Mouse (Mus musculus): ENCODE measurements around the gene Spint2.
"Not testable (repeated sequence)": the region's sequence is repeated elsewhere in the genome, so short reads cannot be mapped to it uniquely, and the experiment has no call there.

Spint2 gene

DNA sequence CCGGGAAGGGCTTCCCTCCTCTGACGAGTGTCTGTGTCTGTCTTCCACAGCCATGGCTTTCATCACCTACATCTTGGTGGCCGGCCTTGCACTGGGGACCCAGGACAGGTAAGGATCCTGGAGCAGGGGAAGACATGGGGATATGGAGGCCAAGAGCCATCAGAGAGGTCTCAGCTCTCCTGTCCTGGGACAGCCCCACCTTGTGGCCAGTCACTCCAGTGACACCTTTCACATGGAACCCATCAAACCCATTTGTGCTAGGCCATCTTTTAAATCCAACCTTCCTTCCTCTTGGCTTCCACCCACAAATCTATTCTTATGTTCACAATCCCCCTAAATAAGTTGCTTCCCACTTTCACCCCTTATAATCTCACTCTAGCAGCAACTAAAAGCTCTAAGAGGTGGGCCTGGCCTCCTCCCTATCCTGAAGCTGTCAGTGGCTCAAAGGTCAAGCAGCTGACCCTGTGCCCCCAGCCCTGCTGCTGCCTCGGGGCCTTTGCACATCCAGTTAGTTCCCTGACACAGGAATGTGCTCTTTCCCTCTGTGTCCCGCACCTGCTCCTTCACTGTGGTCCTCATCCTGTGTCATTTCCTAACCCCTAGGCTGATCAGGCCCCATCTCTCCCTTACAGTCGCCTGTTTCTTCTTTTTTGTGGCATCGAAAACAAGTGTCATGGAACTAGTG lies 36.8 kb downstream of the Spint2 start:
- DNase-seq (ENCODE audit: low read depth, low spot score), result no peak

DNA sequence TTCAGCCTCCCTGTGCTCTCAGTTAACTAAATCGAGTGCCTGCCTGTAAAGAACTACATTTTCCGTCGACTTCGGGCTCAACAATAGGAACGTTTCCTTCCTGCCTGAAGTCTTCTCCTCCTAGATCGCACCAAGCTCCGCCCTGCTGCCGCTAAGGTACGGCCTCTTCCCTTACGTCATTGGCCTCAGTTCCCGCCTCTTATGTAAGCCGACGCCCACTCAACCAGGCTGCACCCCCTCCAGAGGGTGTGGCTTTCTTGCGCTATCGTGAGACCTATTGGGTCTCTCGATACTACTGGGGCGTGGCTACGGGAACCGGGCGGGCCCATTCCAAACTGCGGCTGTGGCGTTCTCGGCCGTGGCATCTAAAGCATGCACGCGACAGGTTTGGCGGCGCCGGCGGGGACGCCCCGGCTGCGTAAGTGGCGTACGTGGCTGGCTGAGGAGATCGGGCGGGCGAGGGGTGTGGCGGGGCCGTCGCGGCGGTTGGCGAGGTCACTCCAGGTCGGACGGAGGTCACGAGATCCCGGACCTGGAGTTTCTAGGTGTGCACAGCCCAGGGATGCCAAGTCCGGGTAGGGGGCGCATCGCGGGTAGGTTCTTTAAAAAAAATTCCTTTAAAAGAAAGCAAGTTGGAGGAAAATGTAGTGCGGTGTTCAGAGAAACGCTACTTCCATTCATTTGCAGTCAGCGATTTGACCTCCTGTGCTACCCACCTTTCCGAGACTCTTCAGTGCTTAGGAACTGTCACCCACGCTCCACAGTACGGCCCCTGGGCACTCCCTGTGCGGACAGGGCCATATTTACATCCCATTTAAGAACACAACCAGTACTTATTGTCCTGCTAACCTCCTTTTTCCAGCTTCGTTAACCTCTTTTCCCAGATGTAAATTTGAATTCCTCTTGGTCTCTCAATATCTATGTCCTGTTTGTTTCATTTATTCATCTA lies 43.4 kb downstream of the Spint2 start, which contains the start of gene Yif1b:
TSS of gene Yif1b (plus strand) at position 311 of the 949 bp plus-strand sequence.
- DNase-seq (ENCODE audit: low read depth, low spot score), result peak; percentile 100

DNA sequence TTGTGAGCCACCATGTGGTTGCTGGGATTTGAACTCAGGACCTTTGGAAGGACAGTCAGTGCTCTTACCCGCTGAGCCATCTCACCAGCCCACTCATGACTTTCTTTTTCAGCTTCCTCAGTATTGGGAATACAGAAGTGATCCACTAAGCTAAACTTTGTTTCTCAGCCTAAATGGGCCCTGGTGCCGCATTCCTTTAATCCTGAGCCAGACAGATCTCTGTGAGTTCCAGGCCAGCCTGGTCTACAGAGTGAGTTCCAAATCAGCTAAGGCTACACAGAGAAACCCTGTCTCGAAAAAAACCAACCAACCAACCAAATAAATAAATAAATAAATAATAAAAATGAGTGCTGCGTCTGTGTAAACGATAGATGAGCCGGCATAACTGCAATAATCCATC lies 44.1 kb downstream of the Spint2 start:
- DNase-seq (ENCODE audit: low read depth, low spot score), result not testable (repeated sequence)

DNA sequence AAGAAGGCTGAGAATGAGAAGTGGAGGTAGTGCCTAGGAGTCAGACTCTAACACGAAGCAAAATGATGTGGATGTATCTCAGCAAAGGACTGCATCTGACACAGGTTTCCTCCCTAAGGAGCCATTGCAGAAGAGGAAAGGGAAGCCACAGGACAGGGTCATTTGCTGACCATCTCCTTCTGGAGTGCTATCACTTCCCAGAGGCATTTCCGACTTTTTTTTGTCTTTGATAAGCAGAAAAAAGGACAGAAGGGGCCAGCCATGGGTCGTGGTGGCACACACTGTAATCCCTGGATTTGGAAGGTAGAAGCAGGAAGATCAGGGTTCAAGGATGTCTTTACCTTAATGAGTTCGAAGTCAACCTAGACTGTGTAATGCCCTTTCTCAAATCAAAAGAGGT lies 45.1 kb downstream of the Spint2 start:
- no peak for DNase-seq (ENCODE audit: low read depth, low spot score)

DNA sequence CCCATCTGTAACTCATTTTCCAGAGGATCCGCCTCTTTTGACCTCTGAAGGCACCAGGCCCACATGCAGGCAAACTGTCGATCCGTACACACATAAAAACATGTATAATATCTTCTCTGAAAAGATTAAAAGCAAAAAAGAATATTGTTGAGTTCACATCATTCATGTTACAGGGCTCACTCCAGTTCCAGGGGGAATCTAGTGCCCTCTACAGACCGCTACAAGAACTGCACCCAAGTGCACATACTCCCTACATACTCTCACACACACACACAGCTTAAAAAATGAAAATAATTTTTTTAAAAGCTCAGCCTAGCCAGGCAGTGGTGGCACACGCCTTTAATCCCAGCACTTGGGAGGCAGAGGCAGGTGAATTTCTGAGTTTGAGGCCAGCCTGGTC lies 47.1 kb downstream of the Spint2 start:
- DNase-seq (ENCODE audit: low read depth, low spot score), result no peak

DNA sequence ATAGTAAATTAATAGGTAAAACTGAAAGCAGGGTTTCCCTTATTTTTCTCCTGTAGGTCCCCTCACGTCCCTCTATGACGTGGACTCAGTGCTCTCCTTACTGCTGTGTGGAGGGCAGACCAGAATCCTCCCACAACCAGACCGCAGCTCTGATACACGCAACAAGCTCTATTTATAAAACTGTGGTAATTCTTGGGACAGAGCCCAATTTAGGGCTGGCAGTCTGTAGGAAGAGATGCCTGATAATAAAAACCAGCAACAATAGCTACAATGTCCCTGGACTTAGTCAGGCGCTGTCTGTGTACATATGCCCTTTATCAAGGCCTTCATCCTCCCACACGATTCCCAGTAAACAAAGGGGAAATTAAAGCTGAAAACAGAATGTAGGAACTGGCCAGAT lies 48.0 kb downstream of the Spint2 start:
- DNase-seq (ENCODE audit: low read depth, low spot score), result no peak

DNA sequence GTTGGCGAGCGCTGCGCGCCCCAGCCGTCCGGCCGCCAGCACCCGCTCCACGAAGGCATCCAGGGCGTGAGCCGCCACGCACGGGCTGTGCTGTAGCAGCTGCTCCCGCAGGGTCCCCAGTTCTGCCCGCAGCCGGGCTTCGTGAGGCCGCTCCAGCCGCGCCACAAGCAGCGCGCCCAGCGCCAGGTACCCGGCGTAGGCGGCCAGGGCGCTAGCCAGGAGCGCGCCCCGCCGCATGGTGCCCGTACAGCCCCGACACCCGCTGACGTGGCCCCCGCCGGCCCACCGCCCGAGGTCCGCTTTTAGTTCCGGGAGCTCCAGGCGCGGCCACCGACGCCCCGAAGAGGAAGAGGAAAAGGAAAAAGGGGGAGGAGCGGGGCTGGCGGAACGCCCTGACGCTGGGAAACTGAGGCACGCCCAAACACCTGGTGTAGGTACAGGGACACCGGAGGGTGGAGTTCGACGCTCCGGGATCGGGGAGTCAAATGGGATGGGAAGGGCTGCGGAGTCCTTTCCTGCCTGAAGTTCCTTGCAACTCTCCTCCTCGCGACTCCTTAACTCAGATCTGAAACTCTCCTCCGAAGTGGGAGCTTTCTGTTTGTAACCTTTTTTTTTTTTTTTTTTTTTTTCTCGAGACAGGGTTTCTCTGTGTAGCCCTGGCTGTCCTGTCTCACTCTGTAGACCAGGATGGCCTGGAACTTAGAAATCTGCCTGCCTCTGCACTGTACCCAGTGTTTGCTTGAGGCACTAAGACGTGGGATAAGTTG lies 49.3 kb downstream of the Spint2 start, which contains the start of gene Kcnk6:
TSS of gene Kcnk6 (minus strand) at position 269 of the 767 bp plus-strand sequence.
- DNase-seq (ENCODE audit: low read depth, low spot score), result no peak

DNA sequence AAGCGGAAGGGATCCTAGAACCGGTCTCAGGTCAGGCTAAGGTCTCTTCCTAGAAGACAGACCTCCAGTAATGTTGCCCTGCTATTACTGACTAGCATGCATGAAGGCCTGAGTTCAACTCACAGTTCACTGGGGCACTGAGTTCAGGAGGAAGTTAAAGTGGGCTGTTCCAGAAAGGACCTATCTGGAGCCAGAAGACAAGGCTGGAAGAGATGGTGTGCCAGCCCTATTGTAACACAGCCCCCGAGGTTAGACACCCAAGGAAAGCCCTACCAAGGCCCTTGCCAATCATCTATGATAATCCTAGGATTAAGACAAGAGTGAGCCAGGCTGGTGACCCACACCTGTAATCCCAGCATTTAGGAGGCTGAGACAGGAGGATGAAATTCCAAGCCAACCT lies 50.2 kb downstream of the Spint2 start:
- no peak for DNase-seq (ENCODE audit: low read depth, low spot score)

DNA sequence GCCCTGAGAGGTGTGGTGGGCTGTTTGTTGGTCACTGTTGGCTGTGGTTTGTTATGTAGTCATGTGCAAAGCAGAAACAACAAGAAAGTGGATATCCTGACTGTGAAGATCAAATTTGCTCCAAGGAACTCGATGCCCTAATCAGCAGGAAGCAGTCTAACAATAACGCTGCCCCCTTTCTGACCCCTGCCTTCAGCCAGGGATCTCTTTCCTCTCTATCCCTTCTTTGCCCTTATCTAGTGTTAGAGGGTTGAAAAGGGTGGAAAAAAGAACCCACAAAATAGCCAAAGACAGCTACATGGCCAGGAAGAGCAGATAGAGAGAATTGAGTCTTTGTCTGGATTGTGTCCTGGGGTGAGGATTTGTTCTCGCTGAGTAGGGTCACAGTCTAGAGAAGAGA lies 51.2 kb downstream of the Spint2 start:
- no peak for DNase-seq (ENCODE audit: low read depth, low spot score)

DNA sequence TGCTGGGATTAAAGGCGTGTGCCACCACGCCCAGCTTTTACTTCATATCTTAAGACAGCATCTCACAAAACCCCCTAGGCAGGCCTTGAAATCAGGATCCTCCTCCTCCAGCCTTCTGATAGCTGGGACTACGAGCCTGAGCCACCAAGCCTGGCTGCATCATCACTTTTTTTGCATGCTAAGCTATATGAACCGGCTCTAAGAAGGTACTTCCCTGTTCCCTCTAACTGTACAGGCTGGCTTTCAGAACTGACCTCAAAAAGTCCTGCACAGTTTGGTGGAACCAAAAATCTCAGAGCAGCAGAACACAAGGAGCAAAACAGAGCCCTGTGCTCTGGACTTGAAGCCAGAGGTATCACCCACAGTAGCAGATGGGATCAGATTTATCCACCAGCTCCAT lies 53.5 kb downstream of the Spint2 start:
- DNase-seq (ENCODE audit: low read depth, low spot score), result no peak

DNA sequence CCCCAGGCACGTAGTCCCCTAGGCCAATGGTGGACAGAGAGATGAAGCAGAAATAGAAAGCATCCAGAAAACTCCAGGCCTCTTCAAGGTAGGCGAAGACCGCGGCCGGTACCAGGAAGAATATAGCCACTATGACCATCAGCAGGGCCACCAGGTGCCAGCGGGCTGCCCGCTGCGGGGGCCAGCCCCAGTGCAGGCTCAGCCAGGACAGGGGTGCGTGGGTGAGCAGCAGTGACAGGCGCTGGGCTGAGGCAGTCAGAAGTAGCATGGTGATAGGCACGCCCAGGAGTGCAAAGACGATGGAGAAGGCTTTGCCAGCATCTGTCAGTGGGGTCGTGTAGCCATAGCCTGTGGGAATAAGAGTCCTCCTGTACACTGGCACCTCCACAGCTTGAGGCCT lies 56.2 kb downstream of the Spint2 start:
- DNase-seq (ENCODE audit: low read depth, low spot score), result no peak

DNA sequence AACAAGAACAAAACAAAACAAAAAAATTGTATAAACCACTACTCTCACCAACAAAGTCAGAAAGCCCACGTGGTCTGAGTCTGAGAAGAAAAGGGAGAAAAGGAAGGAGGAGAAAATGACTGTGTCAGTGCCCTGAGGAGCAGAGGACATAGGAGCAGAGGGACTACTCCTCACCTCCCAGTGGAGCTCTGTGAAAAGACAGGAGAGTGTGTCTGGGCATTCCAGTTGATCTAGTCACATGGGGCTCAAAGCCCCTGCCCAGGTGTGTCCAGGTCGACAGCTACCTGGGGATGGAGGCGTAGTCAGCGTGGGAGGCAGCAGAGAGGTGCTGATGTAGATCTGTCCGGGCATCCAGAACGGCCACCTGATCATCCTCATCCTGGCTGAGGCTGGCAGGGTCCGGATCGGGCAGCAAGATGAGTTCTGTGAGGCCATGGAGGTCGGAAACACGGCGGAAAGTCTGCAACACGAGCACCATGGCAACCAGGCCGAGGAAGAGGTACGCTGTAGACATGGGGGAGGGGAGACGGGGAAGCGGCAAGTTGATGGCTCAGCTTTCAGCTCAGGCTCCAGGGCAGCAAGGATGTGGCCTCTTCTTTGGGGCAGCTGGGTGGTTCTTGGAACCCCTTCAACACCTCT lies 56.8 kb downstream of the Spint2 start:
- peak; percentile 56 for DNase-seq (ENCODE audit: low read depth, low spot score)

DNA sequence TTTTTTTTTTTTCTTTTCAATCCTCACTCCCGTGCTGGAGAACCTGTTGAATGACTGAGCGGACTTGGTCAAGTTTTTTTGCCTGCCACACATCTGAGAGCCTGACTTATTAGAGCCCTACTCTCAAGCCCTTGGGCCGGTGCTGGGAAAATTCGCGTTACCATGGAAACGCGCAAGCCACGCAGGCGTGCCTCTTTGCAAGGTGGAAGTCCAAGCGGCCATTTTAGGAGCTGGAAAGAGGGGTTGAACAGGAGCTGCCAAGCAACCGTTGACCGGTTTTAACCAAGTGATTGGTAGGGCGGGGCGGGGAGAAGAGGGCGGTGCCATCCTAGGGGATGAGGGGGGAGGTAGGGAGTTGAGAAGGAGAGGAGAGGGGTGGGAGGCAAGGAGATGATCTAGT lies 66.9 kb downstream of the Spint2 start:
- no peak for DNase-seq (ENCODE audit: low read depth, low spot score)

DNA sequence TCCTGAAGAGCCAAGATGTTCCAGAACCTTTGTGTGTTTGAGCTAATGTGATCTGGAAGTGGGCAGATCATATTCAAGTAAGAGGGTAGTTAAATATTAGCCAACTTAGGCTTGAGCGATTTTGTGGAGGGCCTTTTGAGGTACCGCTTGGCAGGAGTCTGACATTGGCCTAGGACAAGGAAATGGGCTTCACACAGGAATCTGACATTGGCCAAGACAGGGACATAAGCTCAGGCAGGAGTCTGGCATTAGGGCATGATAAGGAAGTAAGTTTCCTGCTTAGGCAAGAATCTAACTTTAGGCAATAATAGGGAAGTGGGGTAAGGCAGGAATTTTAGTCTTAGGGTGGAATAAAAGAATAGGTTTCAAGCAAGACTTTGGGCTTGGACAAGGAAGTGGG lies 67.5 kb downstream of the Spint2 start:
- no peak for DNase-seq (ENCODE audit: low read depth, low spot score)

DNA sequence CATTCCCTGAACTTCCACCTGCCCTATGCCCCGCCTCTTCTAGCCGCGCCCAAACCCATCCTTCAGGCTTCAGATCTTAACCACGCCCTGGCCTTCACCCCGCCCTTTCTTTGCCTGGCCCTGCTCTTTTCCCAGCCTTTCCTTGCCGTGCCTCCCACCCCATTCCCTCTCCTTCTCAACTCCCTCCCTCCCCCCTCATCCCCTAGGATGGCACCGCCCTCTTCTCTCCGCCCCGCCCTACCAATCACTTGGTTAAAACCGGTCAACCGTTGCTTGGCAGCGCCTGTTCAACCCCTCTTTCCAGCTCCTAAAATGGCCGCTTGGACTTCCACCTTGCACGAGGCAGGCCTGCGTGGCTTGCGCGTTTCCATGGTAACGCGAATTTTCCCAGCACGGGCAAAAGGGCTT lies 68.0 kb downstream of the Spint2 start, which contains the start of gene Catsperg1:
TSS of gene Catsperg1 (minus strand) at position 361 of the 408 bp plus-strand sequence.
- peak; percentile 83 for DNase-seq (ENCODE audit: low read depth, low spot score)

DNA sequence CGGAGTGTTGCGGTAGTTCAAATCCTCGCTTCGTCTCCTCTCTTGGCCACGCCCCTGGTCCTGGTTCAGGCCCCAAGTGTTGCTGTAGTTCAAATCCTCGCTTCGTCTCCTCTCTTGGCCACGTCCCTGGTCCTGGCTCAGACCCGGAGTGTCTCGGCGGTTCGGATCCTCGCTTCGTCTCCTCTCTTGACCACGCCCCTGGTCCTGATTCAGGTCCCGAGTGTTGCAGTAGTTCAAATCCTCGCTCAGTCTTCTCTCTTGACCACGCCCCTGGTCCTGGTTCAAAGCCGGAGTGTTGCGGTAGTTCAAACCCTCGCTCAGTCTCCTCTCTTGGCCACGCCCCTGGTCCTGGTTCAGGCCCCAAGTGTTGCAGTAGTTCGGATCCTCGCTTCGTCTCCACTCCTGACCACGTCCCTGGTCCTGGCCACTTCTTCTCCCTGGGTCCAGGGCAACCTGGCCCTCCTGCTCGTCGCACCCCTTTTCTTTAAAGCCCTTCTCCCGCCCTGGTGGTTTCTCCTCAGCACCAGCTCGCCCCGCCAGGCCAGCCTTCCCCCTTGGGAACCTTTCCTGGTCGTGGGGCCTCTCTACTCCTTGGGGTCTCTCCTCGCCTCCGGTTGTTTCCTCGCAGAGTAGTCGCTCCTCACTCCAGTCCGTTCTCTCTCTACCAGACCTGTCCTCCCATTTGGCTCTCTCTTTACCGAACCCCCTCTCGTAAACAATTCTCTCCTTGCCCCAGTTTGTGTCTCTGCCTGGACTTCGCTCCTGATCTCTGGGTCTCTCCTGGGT lies 68.7 kb downstream of the Spint2 start:
- DNase-seq (ENCODE audit: low read depth, low spot score), result not testable (repeated sequence)

DNA sequence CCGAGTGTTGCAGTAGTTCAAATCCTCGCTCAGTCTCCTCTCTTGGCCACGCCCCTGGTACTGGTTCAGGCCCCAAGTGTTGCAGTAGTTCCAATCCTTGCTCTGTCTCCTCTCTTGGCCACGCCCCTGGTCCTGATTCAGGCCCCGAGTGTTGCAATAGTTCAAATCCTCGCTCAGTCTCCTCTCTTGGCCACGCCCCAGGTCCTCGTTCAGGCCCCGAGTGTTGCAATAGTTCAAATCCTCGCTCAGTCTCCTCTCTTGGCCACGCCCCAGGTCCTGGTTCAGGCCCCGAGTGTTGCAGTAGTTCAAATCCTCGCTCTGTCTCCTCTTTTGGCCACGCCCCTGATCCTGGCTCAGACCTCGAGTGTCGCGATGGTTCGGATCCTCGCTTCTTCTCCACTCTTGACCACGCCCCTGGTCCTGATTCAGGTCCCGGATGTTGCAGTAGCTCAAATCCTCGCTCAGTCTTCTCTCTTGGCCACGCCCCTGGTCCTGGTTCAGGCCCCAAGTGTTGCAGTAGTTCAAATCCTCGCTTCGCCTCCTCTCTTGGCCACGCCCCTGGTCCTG lies 69.4 kb downstream of the Spint2 start:
- no peak for DNase-seq (ENCODE audit: low read depth, low spot score)

DNA sequence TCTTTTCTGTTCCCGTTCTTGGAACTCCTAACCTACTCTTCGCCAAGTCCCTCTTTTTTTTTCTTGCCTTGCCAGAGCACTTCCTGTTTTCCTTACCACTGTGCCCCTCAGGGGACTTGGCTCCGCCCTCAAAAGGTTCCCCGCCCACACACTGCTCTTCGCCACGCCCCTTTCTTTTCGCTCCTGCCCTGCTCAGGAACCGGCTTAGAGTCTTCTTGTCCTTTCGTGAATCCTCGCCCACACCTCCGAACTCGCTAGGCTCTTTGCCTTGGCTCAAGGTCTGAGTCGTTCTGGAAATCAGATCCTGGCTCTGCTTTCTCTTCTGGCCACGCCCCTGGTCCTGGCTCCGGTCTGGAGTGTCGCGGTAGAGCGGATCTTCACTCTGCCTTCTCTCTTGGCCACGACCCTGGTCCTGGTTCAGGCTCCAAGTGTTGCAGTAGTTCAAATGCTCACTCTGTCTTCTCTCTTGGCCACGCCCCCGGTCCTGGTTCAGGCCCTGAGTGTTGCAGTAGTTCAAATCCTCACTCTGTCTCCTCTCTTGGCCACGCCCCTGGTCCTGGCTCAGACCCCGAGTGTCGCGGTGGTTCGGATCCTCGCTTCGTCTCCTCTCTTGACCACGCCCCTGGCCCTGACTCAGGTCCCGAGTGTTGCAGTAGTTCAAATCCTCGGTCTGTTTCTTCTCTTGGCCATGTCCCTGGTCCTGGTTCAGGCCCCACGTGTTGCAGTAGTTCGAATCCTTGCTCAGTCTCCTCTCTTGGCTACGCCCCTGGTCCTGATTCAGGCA lies 70.1 kb downstream of the Spint2 start:
- peak; percentile 83 for DNase-seq (ENCODE audit: low read depth, low spot score)

DNA sequence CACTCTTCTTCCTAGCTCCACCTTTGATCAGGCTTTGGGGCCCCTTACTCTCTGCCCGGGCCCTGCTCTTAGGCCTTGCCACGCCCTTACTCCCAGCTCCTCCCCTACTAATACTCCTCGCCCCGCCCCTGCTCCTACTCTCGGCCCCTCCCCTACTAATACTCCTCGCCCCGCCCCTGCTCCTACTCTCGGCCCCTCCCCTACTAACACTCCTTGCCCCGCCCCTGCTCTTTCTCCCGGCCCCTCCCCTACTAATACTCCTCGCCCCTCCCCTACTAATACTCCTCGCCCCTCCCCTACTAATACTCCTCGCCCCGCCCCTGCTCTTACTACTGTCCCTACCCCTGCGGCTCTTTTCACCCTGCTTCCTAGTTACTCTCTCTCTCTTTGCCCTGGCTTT lies 70.7 kb downstream of the Spint2 start:
- DNase-seq (ENCODE audit: low read depth, low spot score), result not testable (repeated sequence)

All from mesoderm, embryonic 11.5 days (tissue).